Mouse (Mus musculus) kidney, embryonic 16.5 days (tissue): Measurements from ENCODE around the gene Atp1a4. TPM values are rescaled to one million over a fixed set of nuclear protein-coding genes. Genes with fewer than 3 reads are reported as not detected.

Experiments
- ATAC-seq: fragments of 200-750 bp; cut with Nextera tagmentation; 2 replicates; pipeline ENCODE4 v1.8.0; 2017; ENCODE audit warnings: moderate TSS enrichment; ENCODE audit not compliant: low FRiP score, low TSS enrichment
- H3K27ac ChIP-seq: fragments of 300-500 bp; sonication (generic); 2 replicates; pipeline ENCODE4 v1.5.1; 2014; ENCODE audit warnings: low read length
- H3K27me3 ChIP-seq: fragments of 300-500 bp; sonication (generic); 2 replicates; pipeline ENCODE4 v1.6.1; 2014; ENCODE audit warnings: low read length, control low read depth, mixed read lengths; ENCODE audit not compliant: insufficient read depth
- H3K36me3 ChIP-seq: fragments of 300-500 bp; sonication (generic); 2 replicates; pipeline ENCODE4 v1.6.1; 2014; ENCODE audit warnings: low read length, control low read depth, mixed read lengths; ENCODE audit not compliant: insufficient read depth
- H3K4me1 ChIP-seq: fragments of 300-500 bp; sonication (generic); 2 replicates; pipeline ENCODE4 v1.6.1; 2014; ENCODE audit warnings: low read length, control low read depth, mixed read lengths; ENCODE audit not compliant: insufficient read depth
- H3K4me2 ChIP-seq: fragments of 300-500 bp; sonication (generic); replicated peaks from 2 replicates; pipeline ENCODE4 v1.6.1; 2014; ENCODE audit warnings: low read depth, low read length
- H3K4me3 ChIP-seq: fragments of 300-500 bp; sonication (generic); 2 replicates; pipeline ENCODE4 v1.5.1; 2014; ENCODE audit warnings: mild to moderate bottlenecking, low read length
- H3K9ac ChIP-seq: fragments of 300-500 bp; sonication (generic); replicated peaks from 2 replicates; pipeline ENCODE4 v1.6.1; 2014; ENCODE audit warnings: low read length
- H3K9me3 ChIP-seq: fragments of 300-500 bp; sonication (generic); 2 replicates; pipeline ENCODE4 v1.6.1; 2016; ENCODE audit warnings: low read length, control low read depth
- WGBS: fragments of 180-500 bp; shearing (Covaris S2); extraction: QIAGEN DNeasy Blood & Tissue Kit; methylation state at CpG from one replicate; pipeline ENCODE4 v1.1.7; 2014; 5-methylcytosine and 5-hydroxymethylcytosine counted together
- polyA plus RNA-seq: library from polyadenylated mRNA; unstranded; fragments of >200 nt; fragmentation: Nextera tagmentation; extraction: Ambion mirVana; gene quantifications from 2 replicates; pipeline ENCODE4 v1.2.1, GENCODE M21; 2015

The Atp1a4 gene
- polyA plus RNA-seq, 1 experiment from 2014 or later: not detected

DNA sequence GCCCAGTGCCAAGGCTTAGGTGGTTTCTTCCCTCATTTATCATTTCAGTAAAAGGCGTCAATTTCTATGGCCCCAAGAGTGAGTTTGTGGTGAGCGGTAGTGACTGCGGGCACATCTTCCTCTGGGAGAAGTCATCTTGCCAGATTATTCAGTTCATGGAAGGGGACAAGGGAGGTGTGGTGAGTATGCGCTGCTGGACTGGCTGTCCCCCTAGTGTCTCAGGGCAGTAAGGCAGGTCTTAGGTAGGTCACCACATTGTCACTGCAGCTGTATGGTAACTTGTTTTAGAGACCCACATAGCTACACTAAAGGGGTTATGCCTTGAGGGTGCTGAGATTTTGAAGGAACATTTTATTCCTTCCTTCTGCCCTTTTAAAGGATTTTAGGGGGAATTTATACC is 69.3 kb downstream of the Atp1a4 start:
- Histone ChIP-seq H3K9me3 (no peaks in the 10 kb centered on the region), H3K27me3 (no peaks in the 10 kb centered on the region), H3K9ac (no peak overlapping the region), H3K36me3 (peaks cover 69% of the 10 kb centered on the region), H3K4me3 (no peak overlapping the region), H3K4me2 (no peak overlapping the region), H3K4me1 (no peaks in the 10 kb centered on the region), H3K27ac (no peak overlapping the region)
- ATAC-seq: no peak
- WGBS: 77% methylated on average over 4 of the region's 4 CpGs

- Histone ChIP-seq H3K4me3 (no peak overlapping the region), H3K27ac (no peak overlapping the region), H3K4me2 (no peak overlapping the region), H3K4me1 (no peaks in the 10 kb centered on the region), H3K9me3 (no peaks in the 10 kb centered on the region), H3K9ac (no peak overlapping the region), H3K36me3 (peaks cover 60% of the 10 kb centered on the region), H3K27me3 (no peaks in the 10 kb centered on the region)
- WGBS: 95% methylated on average over 10 of the region's 10 CpGs
- peak; percentile 59; the same call in 1 of the 2 replicates for ATAC-seq
These were observed 71.6 kb downstream of the Atp1a4 start for GRCm38 (mm10) chr1:172186401-172187289.

DNA sequence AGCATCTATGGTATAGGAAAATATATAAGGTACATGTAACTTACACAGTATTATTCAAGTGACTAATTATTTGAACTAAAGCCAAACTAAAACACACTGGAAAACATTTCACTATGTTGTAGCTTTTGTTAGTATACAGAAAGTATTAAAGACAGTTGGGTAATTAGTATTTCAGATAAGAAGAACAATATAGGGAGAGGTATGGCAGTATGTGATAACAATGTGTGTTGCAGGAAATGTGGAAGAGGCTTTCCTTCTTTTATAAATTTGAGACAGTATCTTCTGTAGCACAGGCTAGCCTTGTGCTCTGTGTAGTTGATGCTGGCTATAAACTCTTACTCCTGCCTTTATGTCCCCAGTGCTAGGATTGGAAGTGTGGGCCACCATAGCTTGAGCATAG is 74.3 kb downstream of the Atp1a4 start:
- Histone ChIP-seq H3K9ac (no peak overlapping the region), H3K4me3 (no peak overlapping the region), H3K36me3 (peaks cover 51% of the 10 kb centered on the region), H3K4me2 (no peak overlapping the region), H3K27me3 (no peaks in the 10 kb centered on the region), H3K4me1 (no peaks in the 10 kb centered on the region), H3K27ac (no peak overlapping the region), H3K9me3 (no peaks in the 10 kb centered on the region)
- no peak for ATAC-seq

DNA sequence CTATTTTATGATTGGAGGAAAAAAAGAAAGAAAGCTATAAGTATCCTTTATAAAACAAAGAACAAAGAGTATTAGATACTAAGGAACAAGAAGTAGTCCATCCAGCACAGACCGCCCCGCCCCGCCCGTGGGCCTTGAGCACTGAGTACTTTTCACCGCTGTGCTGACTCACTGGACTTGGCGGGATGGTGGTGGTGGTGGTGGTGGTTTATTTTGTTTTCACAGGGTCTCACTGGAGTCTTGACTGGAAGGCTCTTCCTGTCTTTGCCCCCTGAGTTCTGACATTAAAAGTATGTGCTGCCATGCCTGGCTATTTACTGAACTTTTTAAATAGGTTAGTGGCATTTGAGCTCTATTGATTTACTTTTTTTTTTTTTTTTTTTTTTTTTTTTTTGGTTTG is 75.2 kb downstream of the Atp1a4 start:
- no peak overlapping the region for H3K9ac ChIP-seq
- H3K9me3 ChIP-seq: no peaks in the 10 kb centered on the region
- H3K27me3 ChIP-seq: no peaks in the 10 kb centered on the region
- no peak overlapping the region for H3K4me3 ChIP-seq
- H3K27ac ChIP-seq: no peak overlapping the region
- H3K4me1 ChIP-seq: no peaks in the 10 kb centered on the region
- 96% methylated on average over 6 of the region's 6 CpGs for WGBS
- H3K36me3 ChIP-seq: peaks cover 50% of the 10 kb centered on the region
- no peak overlapping the region for H3K4me2 ChIP-seq
- ATAC-seq: no peak

DNA sequence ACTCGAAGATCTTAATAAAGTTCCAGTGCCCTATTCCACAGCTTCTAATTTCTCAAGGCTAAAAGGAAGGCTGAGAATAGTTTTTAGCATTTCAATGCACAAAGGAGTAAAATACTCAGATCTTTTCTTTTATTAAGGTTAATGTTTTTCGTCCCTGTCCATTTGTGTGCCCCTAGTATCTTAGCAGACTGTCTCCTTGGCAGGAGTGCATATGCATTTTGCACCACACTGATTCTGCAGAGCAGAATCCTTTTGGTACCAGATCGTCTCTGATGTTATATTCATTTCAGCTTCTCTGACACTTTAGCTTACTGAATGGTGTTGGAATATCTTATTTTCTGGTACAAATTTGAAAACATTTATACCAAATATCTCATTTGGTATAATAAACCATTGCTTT is 76.4 kb downstream of the Atp1a4 start:
- ATAC-seq: no peak
- Histone ChIP-seq H3K4me3 (no peak overlapping the region), H3K27ac (no peak overlapping the region), H3K4me2 (no peak overlapping the region), H3K9me3 (no peaks in the 10 kb centered on the region), H3K27me3 (no peaks in the 10 kb centered on the region), H3K9ac (no peak overlapping the region), H3K4me1 (no peaks in the 10 kb centered on the region), H3K36me3 (peaks cover 45% of the 10 kb centered on the region)
- 97% methylated on average over 3 of the region's 3 CpGs for WGBS

DNA sequence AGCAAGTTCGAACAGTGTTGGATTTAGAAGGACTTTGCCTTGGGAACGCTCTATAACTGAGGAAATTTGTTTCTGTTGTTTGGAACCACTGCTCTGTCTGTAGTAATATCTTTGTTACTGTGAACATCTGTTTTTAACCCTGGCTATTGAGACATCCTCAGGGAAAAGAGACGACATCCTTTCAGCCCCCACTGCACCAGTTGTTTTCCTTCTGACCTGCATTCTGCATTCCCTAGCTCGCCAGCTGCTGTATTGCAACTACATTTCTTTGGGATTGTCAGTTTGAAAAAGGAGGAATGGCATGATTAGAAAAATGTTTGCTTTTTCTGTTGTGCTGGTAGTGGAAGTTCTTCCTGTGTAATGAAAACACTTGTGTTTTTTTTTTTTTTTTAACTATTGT is 77.3 kb downstream of the Atp1a4 start:
- H3K4me3 ChIP-seq: no peak overlapping the region
- no peak for ATAC-seq
- peaks cover 39% of the 10 kb centered on the region for H3K36me3 ChIP-seq

GRCm38 (mm10) chr1:172179102-172179501 is 79.1 kb downstream of the Atp1a4 start:
- H3K4me1 ChIP-seq: no peaks in the 10 kb centered on the region
- H3K9ac ChIP-seq: no peak overlapping the region
- no peak for ATAC-seq
- no peak overlapping the region for H3K4me3 ChIP-seq
- H3K4me2 ChIP-seq: no peak overlapping the region
- H3K9me3 ChIP-seq: no peaks in the 10 kb centered on the region
- H3K27me3 ChIP-seq: no peaks in the 10 kb centered on the region
- WGBS: 41% methylated on average over 7 of the region's 7 CpGs
- H3K27ac ChIP-seq: no peak overlapping the region
- peaks cover 50% of the 10 kb centered on the region for H3K36me3 ChIP-seq

More for the DNA sequence above, 77.3 kb downstream of the Atp1a4 start:
- Histone ChIP-seq H3K4me1 (no peaks in the 10 kb centered on the region), H3K27ac (no peak overlapping the region), H3K9me3 (no peaks in the 10 kb centered on the region), H3K27me3 (no peaks in the 10 kb centered on the region), H3K9ac (no peak overlapping the region), H3K4me2 (no peak overlapping the region)
- 40% methylated on average over 4 of the region's 4 CpGs for WGBS

GRCm38 (mm10) chr1:172177791-172178190 is 80.4 kb downstream of the Atp1a4 start:
- Histone ChIP-seq H3K4me1 (no peaks in the 10 kb centered on the region), H3K9ac (no peak overlapping the region), H3K4me3 (no peak overlapping the region), H3K27me3 (no peaks in the 10 kb centered on the region), H3K36me3 (peaks cover 59% of the 10 kb centered on the region), H3K4me2 (no peak overlapping the region), H3K27ac (no peak overlapping the region), H3K9me3 (no peaks in the 10 kb centered on the region)
- 88% methylated on average over 7 of the region's 7 CpGs for WGBS
- no peak for ATAC-seq
